In the genomic region with DNA sequence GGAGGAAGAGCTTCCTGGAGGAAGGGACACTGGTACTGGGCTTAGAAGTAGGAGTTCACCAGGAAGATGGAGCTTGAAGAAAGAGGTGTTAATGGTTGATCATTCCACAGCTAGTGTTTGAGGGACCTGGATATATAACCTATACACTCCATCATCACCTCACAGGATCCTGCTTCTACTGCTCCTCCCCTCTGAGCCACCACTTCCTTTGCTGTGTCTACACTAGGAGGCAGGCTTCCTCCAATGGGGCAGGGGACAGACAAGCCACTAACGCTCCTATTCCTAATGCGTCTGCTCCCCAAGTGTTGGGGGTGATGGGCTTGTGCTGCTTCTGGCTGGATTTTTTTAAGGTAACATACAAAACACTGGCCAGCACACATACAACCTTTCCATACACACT, we compare ENCODE assay signal across 33 mouse cellular contexts. TPM values are rescaled to one million over a fixed set of nuclear protein-coding genes. Genes with fewer than 3 reads are reported as not detected.
A peak's percentile ranks its signal among the peaks of the same experiment; 100 is the strongest.
DNase-seq lines count a peak whose midpoint lies in the region; ATAC-seq and TF ChIP-seq lines count a peak whose summit lies in the region.
"Had no signal": no experiment of that assay in that cellular context is flagged by ENCODE, and none has a peak within 500 bp of the region (broad histone marks: within the 10 kb centered on the region; RNA-seq: fewer than 3 reads in every experiment).

No protein-coding gene starts in this region.

- no peak for TF ChIP-seq POLR2A in thymus, adult 2 months (IDR thresholded peaks at IDR 0.05; ENCODE audit: control insufficient read depth, extremely low read depth, insufficient read depth, low read length, poor library complexity)

- no peak overlapping the region for H3K27ac ChIP-seq in thymus, adult 2 months (ENCODE audit: control insufficient read depth, insufficient read depth, low read length)
- H3K27ac ChIP-seq in intestine, postnatal 0 days (ENCODE audit: low read depth, low read length), result peak overlapping the region; percentile 66; the same call in 1 of the 2 replicates
- no peak overlapping the region for H3K27ac ChIP-seq in hindbrain, embryonic 16.5 days (ENCODE audit: low read depth, low read length)
- H3K27ac ChIP-seq: embryonic facial prominence, embryonic 15.5 days; heart, embryonic 13.5 days; kidney, embryonic 15.5 days; limb, embryonic 12.5 days; liver, embryonic 13.5 days; macrophage; midbrain, embryonic 10.5 days had no signal

- ATAC-seq in CD4-positive, CD25-positive, alpha-beta regulatory T cell, adult 4 months, result no peak
- no peak for ATAC-seq in intestine, postnatal 0 days
- no peak for ATAC-seq in hindbrain, embryonic 16.5 days
- ATAC-seq: forebrain, embryonic 16.5 days; midbrain, embryonic 16.5 days had no signal

- no peak overlapping the region for H3K4me3 ChIP-seq in thymus, adult 2 months (ENCODE audit: control insufficient read depth, insufficient read depth, low read length)
- no peak overlapping the region for H3K4me3 ChIP-seq in intestine, postnatal 0 days (ENCODE audit: low read depth, low read length)
- H3K4me3 ChIP-seq in hindbrain, embryonic 16.5 days (ENCODE audit: low read length), result no peak overlapping the region
- H3K4me3 ChIP-seq: embryonic facial prominence, embryonic 15.5 days; heart, embryonic 13.5 days; kidney, embryonic 15.5 days; limb, embryonic 12.5 days; liver, embryonic 13.5 days; midbrain, embryonic 10.5 days; myocyte had no signal

- peaks cover 4% of the 10 kb centered on the region; the same call in 1 of the 2 replicates for H3K4me1 ChIP-seq in thymus, adult 2 months (replicated peaks; ENCODE audit: control insufficient read depth, insufficient read depth, low read length)
- H3K4me1 ChIP-seq in intestine, postnatal 0 days (replicated peaks; ENCODE audit: control insufficient read depth, insufficient read depth, low read length), result peaks cover 3% of the 10 kb centered on the region; the same call in 1 of the 2 replicates
- no peaks in the 10 kb centered on the region for H3K4me1 ChIP-seq in hindbrain, embryonic 16.5 days (ENCODE audit: control insufficient read depth, insufficient read depth, low read depth, low read length)
- H3K4me1 ChIP-seq: embryonic facial prominence, embryonic 15.5 days; heart, embryonic 13.5 days; kidney, embryonic 15.5 days; limb, embryonic 12.5 days; liver, embryonic 13.5 days; midbrain, embryonic 10.5 days had no signal

- no peak overlapping the region for H3K4me2 ChIP-seq in intestine, postnatal 0 days (replicated peaks; ENCODE audit: low read depth)
- H3K4me2 ChIP-seq in hindbrain, embryonic 16.5 days (ENCODE audit: low read length), result no peak overlapping the region
- H3K4me2 ChIP-seq: embryonic facial prominence, embryonic 15.5 days; heart, embryonic 13.5 days; kidney, embryonic 15.5 days; limb, embryonic 12.5 days; liver, embryonic 13.5 days had no signal

- TF ChIP-seq CTCF in thymus, adult 2 months (IDR thresholded peaks at IDR 0.05; ENCODE audit: borderline replicate concordance, control insufficient read depth, extremely low read depth, insufficient read depth, low read length, poor library complexity), result no peak
- peak; percentile 40; the same call in 1 of the 2 replicates for TF ChIP-seq CTCF in intestine, postnatal 0 days (IDR thresholded peaks at IDR 0.05; ENCODE audit: low read depth)

- no peaks in the 10 kb centered on the region for H3K36me3 ChIP-seq in thymus, adult 2 months (ENCODE audit: control insufficient read depth, insufficient read depth, low read length)
- H3K36me3 ChIP-seq in intestine, postnatal 0 days (ENCODE audit: control insufficient read depth, insufficient read depth), result no peaks in the 10 kb centered on the region
- no peaks in the 10 kb centered on the region for H3K36me3 ChIP-seq in hindbrain, embryonic 16.5 days (ENCODE audit: control insufficient read depth, insufficient read depth, low read length)
- H3K36me3 ChIP-seq: embryonic facial prominence, embryonic 15.5 days; heart, embryonic 13.5 days; kidney, embryonic 15.5 days; limb, embryonic 12.5 days; liver, embryonic 13.5 days; midbrain, embryonic 10.5 days had no signal

- no peak overlapping the region for H3K9ac ChIP-seq in intestine, postnatal 0 days (ENCODE audit: low read depth, low read length)
- no peak overlapping the region for H3K9ac ChIP-seq in hindbrain, embryonic 16.5 days (ENCODE audit: low read depth, low read length)
- H3K9ac ChIP-seq: embryonic facial prominence, embryonic 15.5 days; heart, embryonic 13.5 days; kidney, embryonic 15.5 days; limb, embryonic 12.5 days; liver, embryonic 13.5 days had no signal

- intact Hi-C loops in left cerebral cortex, postnatal 36 days (cut with DNase I), result no loop called here

- H3K9me3 ChIP-seq in intestine, postnatal 0 days (ENCODE audit: control insufficient read depth), result no peaks in the 10 kb centered on the region
- no peaks in the 10 kb centered on the region for H3K9me3 ChIP-seq in hindbrain, embryonic 16.5 days (ENCODE audit: control insufficient read depth, low read length)
- H3K9me3 ChIP-seq: embryonic facial prominence, embryonic 15.5 days; heart, embryonic 13.5 days; kidney, embryonic 15.5 days; limb, embryonic 12.5 days; liver, embryonic 13.5 days; midbrain, embryonic 10.5 days had no signal

- 72% methylated on average over 2 of the region's 2 CpGs for WGBS in thymus, adult 2 months
- 71% methylated on average over 2 of the region's 2 CpGs for WGBS in intestine, postnatal 0 days
- 68% methylated on average over 2 of the region's 2 CpGs for WGBS in hindbrain, embryonic 16.5 days

- peak; percentile 50 for DNase-seq in CD4-positive, CD25-positive, alpha-beta regulatory T cell, adult 2 months (ENCODE audit: low read depth, low spot score)
- peak; percentile 23 for DNase-seq in thymus, postnatal 4 days
- no peak for DNase-seq in thymus, adult 2 months
- DNase-seq in left cerebral cortex, postnatal 36 days (ENCODE audit: low spot score in 2 of 2), result no peak
- DNase-seq in ovary, postnatal 10 days (ENCODE audit: low spot score), result no peak
- DNase-seq: adrenal gland, adult 2 months; cerebellum, adult 2 months; cerebellum, postnatal 25 days; gastrocnemius, postnatal 14 days; heart, adult 18-20 months; heart, postnatal 14 days; layer of hippocampus, postnatal 36 days; liver, embryonic 13.5 days had no signal

- H3K27me3 ChIP-seq in thymus, adult 2 months (ENCODE audit: control insufficient read depth, insufficient read depth, low read length), result no peaks in the 10 kb centered on the region
- H3K27me3 ChIP-seq in intestine, postnatal 0 days (replicated peaks; ENCODE audit: control insufficient read depth, insufficient read depth, low read length), result no peaks in the 10 kb centered on the region
- no peaks in the 10 kb centered on the region for H3K27me3 ChIP-seq in hindbrain, embryonic 16.5 days (replicated peaks; ENCODE audit: control insufficient read depth, insufficient read depth, low read length)
- H3K27me3 ChIP-seq: liver, embryonic 13.5 days had no signal

RNA-seq across cellular contexts. Expression of a gene that starts 1.9 kb away (rescaled TPM):
- under 1 TPM in 1 of 2 experiments, not detected in 1; 0.46 TPM for polyA plus RNA-seq in CD4-positive, CD25-positive, alpha-beta regulatory T cell, adult 4 months (2017; shearing (Covaris generic))
- polyA plus RNA-seq in thymus, adult 2 months (2012; rRNA removed), result 0.77 and 0.78 TPM in 2 replicates
- 0.16 and 0.27 TPM in 2 replicates for polyA plus RNA-seq in intestine, postnatal 0 days (2015; fragmentation: Nextera tagmentation; extraction: Ambion mirVana)
- polyA plus RNA-seq in hindbrain, embryonic 16.5 days (2015; fragmentation: Nextera tagmentation; extraction: Ambion mirVana), result not detected in 2 replicates
- not detected for total RNA-seq in left cerebral cortex, postnatal 36 days (2021)
- total RNA-seq: adrenal gland, adult 2 months; adrenal gland, postnatal 4 days; gastrocnemius, postnatal 14 days; heart, postnatal 14 days; left cerebral cortex, postnatal 10 days had no signal
- polyA plus RNA-seq: adrenal gland, adult 2 months; cerebellum, adult 2 months; forebrain, embryonic 16.5 days; heart, embryonic 13.5 days; hindbrain, embryonic 11.5 days; intestine, embryonic 14.5 days; kidney, embryonic 15.5 days; limb, embryonic 12.5 days; liver, embryonic 13.5 days; macrophage; midbrain, embryonic 10.5 days; myocyte; neural tube, embryonic 14.5 days had no signal

RNA-seq across cellular contexts. Expression of a gene that starts 2.7 kb away (rescaled TPM):
- polyA plus RNA-seq in CD4-positive, CD25-positive, alpha-beta regulatory T cell, adult 4 months (2017; shearing (Covaris generic)), result not detected
- not detected in 2 replicates for polyA plus RNA-seq in thymus, adult 2 months (2012; rRNA removed)
- not detected in 2 replicates for polyA plus RNA-seq in intestine, postnatal 0 days (2015; fragmentation: Nextera tagmentation; extraction: Ambion mirVana)
- not detected in 2 replicates for polyA plus RNA-seq in hindbrain, embryonic 16.5 days (2015; fragmentation: Nextera tagmentation; extraction: Ambion mirVana)
- total RNA-seq in left cerebral cortex, postnatal 36 days (2021), result not detected
- total RNA-seq: adrenal gland, adult 2 months; adrenal gland, postnatal 4 days; ES-E14; gastrocnemius, postnatal 14 days; heart, adult 18-20 months; heart, postnatal 14 days; layer of hippocampus, adult 8-10 months; layer of hippocampus, postnatal 36 days; left cerebral cortex, postnatal 10 days had no signal
- polyA plus RNA-seq: adrenal gland, adult 2 months; cerebellum, adult 2 months; embryonic facial prominence, embryonic 15.5 days; forebrain, embryonic 16.5 days; heart, embryonic 13.5 days; hindbrain, embryonic 11.5 days; intestine, embryonic 14.5 days; kidney, embryonic 15.5 days; limb, embryonic 12.5 days; liver, embryonic 13.5 days; lung, embryonic 16.5 days; macrophage; midbrain, embryonic 10.5 days; midbrain, embryonic 16.5 days; myocyte; neural tube, embryonic 14.5 days had no signal

RNA-seq across cellular contexts. Expression of a gene that starts 8.8 kb away (rescaled TPM):
- 100 to 1,000 TPM; 102 to 130 TPM for polyA plus RNA-seq in CD4-positive, CD25-positive, alpha-beta regulatory T cell, adult 4 months (2017; shearing (Covaris generic))
- polyA plus RNA-seq in thymus, adult 2 months (2012; rRNA removed), result 52.1 and 62.5 TPM in 2 replicates
- 54.1 and 54.3 TPM in 2 replicates for polyA plus RNA-seq in intestine, postnatal 0 days (2015; fragmentation: Nextera tagmentation; extraction: Ambion mirVana)
- 95.0 and 98.2 TPM in 2 replicates for polyA plus RNA-seq in hindbrain, embryonic 16.5 days (2015; fragmentation: Nextera tagmentation; extraction: Ambion mirVana)
- 10 to 100 TPM; 57.2 to 59.3 TPM for total RNA-seq in left cerebral cortex, postnatal 36 days (2021)

RNA-seq across cellular contexts. Expression of a gene that starts 21.3 kb away (rescaled TPM):
- polyA plus RNA-seq in CD4-positive, CD25-positive, alpha-beta regulatory T cell, adult 4 months (2017; shearing (Covaris generic)), result 10 to 100 TPM; 32.1 to 38.1 TPM
- polyA plus RNA-seq in thymus, adult 2 months (2012; rRNA removed), result 11.9 and 13.2 TPM in 2 replicates
- polyA plus RNA-seq in intestine, postnatal 0 days (2015; fragmentation: Nextera tagmentation; extraction: Ambion mirVana), result 3.6 and 4.0 TPM in 2 replicates
- polyA plus RNA-seq in hindbrain, embryonic 16.5 days (2015; fragmentation: Nextera tagmentation; extraction: Ambion mirVana), result not detected in 2 replicates
- not detected for total RNA-seq in left cerebral cortex, postnatal 36 days (2021)
- total RNA-seq: adrenal gland, adult 2 months; adrenal gland, postnatal 4 days; gastrocnemius, postnatal 14 days; layer of hippocampus, postnatal 36 days; left cerebral cortex, postnatal 10 days had no signal
- polyA plus RNA-seq: adrenal gland, adult 2 months; embryonic facial prominence, embryonic 15.5 days; forebrain, embryonic 16.5 days; hindbrain, embryonic 11.5 days; limb, embryonic 12.5 days; midbrain, embryonic 10.5 days; midbrain, embryonic 16.5 days; myocyte; neural tube, embryonic 14.5 days had no signal

RNA-seq across cellular contexts. Expression of a gene that starts 29.1 kb away (rescaled TPM):
- 100 to 1,000 TPM; 128 to 173 TPM for polyA plus RNA-seq in CD4-positive, CD25-positive, alpha-beta regulatory T cell, adult 4 months (2017; shearing (Covaris generic))
- polyA plus RNA-seq in thymus, adult 2 months (2012; rRNA removed), result 167 and 183 TPM in 2 replicates
- 54.0 and 56.9 TPM in 2 replicates for polyA plus RNA-seq in intestine, postnatal 0 days (2015; fragmentation: Nextera tagmentation; extraction: Ambion mirVana)
- 264 and 287 TPM in 2 replicates for polyA plus RNA-seq in hindbrain, embryonic 16.5 days (2015; fragmentation: Nextera tagmentation; extraction: Ambion mirVana)
- 10 to 100 TPM; 75.3 to 84.9 TPM for total RNA-seq in left cerebral cortex, postnatal 36 days (2021)

Comparison
In these comparisons a context has a peak if more than half of its experiments do, and no peak if none do; other contexts are left out.
1. DNase-seq: peak in CD4-positive, CD25-positive, alpha-beta regulatory T cell, adult 2 months (single experiment) and thymus, postnatal 4 days (single experiment); none in thymus, adult 2 months (single experiment), left cerebral cortex, postnatal 36 days (0 of 2) and ovary, postnatal 10 days (single experiment).